Mouse (Mus musculus): ENCODE measurements around the gene Fam234b. TPM values are rescaled to one million over a fixed set of nuclear protein-coding genes. Genes with fewer than 3 reads are reported as not detected.

Fam234b gene
- polyA plus RNA-seq, 1 experiment from 2014 or later = 122 TPM

Other genes starting within 250 kb of the Fam234b start
- gene Apold1, start 216.3 kb upstream of the Fam234b start, polyA plus RNA-seq (2014; fragmentation: Nextera tagmentation; extraction: Ambion mirVana) = 3.9 and 4.3 TPM in 2 replicates
- gene Ddx47, start 186.4 kb upstream of the Fam234b start, polyA plus RNA-seq (2014; fragmentation: Nextera tagmentation; extraction: Ambion mirVana) = 69.8 and 77.9 TPM in 2 replicates
- 0.66 TPM in 1 of 2 replicates, not detected in the other for gene Gprc5a, start 132.3 kb upstream of the Fam234b start, polyA plus RNA-seq (2014; fragmentation: Nextera tagmentation; extraction: Ambion mirVana)
- not detected in 2 replicates for gene Gprc5d, start 79.7 kb upstream of the Fam234b start, polyA plus RNA-seq (2014; fragmentation: Nextera tagmentation; extraction: Ambion mirVana)
- gene Hebp1, start within 50 bp of the Fam234b start, polyA plus RNA-seq (2014; fragmentation: Nextera tagmentation; extraction: Ambion mirVana) = 3.5 and 8.0 TPM in 2 replicates
- 0.18 and 0.22 TPM in 2 replicates for gene Gsg1, start 56.4 kb downstream of the Fam234b start, polyA plus RNA-seq (2014; fragmentation: Nextera tagmentation; extraction: Ambion mirVana)
- gene Pbp2, start 112.4 kb downstream of the Fam234b start, polyA plus RNA-seq (2014; fragmentation: Nextera tagmentation; extraction: Ambion mirVana) = not detected in 2 replicates
- 1.4 and 3.6 TPM in 2 replicates for gene Emp1, start 164.6 kb downstream of the Fam234b start, polyA plus RNA-seq (2014; fragmentation: Nextera tagmentation; extraction: Ambion mirVana)